Mouse (Mus musculus) kidney, postnatal 0 days (tissue): ENCODE measurements around the gene Ppp2r3a. TPM values are rescaled to one million over a fixed set of nuclear protein-coding genes. Genes with fewer than 3 reads are reported as not detected.

Source experiments
- ATAC-seq: fragments of 200-750 bp; cut with Nextera tagmentation; replicated peaks from 2 replicates; pipeline ENCODE4 v1.8.0; 2017; ENCODE audit warnings: low read depth, moderate number of reproducible peaks, moderate TSS enrichment, moderate library complexity; ENCODE audit not compliant: low FRiP score
- DNase-seq: peaks from one replicate; pipeline ENCODE4 v3.0.0-alpha.2; 2016; ENCODE audit warnings: low spot score
- H3K27ac ChIP-seq: fragments of 300-500 bp; sonication (generic); 2 replicates; pipeline ENCODE4 v1.5.1; 2014; ENCODE audit warnings: mild to moderate bottlenecking
- H3K27me3 ChIP-seq: fragments of 300-500 bp; sonication (generic); 2 replicates; pipeline ENCODE4 v1.6.1; 2014; ENCODE audit warnings: low read length, mixed read lengths; ENCODE audit not compliant: insufficient read depth
- H3K36me3 ChIP-seq: fragments of 300-500 bp; sonication (generic); 2 replicates; pipeline ENCODE4 v1.6.1; 2014; ENCODE audit warnings: low read length, mixed read lengths; ENCODE audit not compliant: insufficient read depth
- H3K4me1 ChIP-seq: fragments of 300-500 bp; sonication (generic); replicated peaks from 2 replicates; pipeline ENCODE4 v1.6.1; 2014; ENCODE audit warnings: antibody characterized with exemption, low read length, mixed read lengths; ENCODE audit not compliant: insufficient read depth
- H3K4me2 ChIP-seq: fragments of 300-500 bp; sonication (generic); 2 replicates; pipeline ENCODE4 v1.6.1; 2014; ENCODE audit warnings: mild to moderate bottlenecking, low read length, moderate library complexity, mixed read lengths
- H3K4me3 ChIP-seq: fragments of 300-500 bp; sonication (generic); replicated peaks from 2 replicates; pipeline ENCODE4 v1.5.1; 2014; ENCODE audit warnings: low read depth, low read length
- H3K9ac ChIP-seq: fragments of 300-500 bp; sonication (generic); 2 replicates; pipeline ENCODE4 v1.6.1; 2014; ENCODE audit warnings: low read depth, low read length
- H3K9me3 ChIP-seq: fragments of 300-500 bp; sonication (generic); replicated peaks from 2 replicates; pipeline ENCODE4 v1.6.1; 2016; ENCODE audit warnings: low read length, inconsistent platforms, mixed read lengths
- CTCF ChIP-seq: IDR thresholded peaks from 2 replicates; pipeline ENCODE4 v1.5.1; 2016; ENCODE audit warnings: antibody characterized with exemption, low read depth, mild to moderate bottlenecking, moderate library complexity
- WGBS: fragments of 180-500 bp; shearing (Covaris S2); extraction: QIAGEN DNeasy Blood & Tissue Kit; methylation state at CpG from one replicate; pipeline ENCODE4 v1.1.7; 2014; 5-methylcytosine and 5-hydroxymethylcytosine counted together
- polyA plus RNA-seq: library from polyadenylated mRNA; unstranded; fragments of >200 nt; fragmentation: Nextera tagmentation; extraction: Ambion mirVana; gene quantifications from 2 replicates; pipeline ENCODE4 v1.2.1, GENCODE M21; 2015

Gene Ppp2r3a
- polyA plus RNA-seq, 1 experiment from 2014 or later = 15.3 TPM

DNA sequence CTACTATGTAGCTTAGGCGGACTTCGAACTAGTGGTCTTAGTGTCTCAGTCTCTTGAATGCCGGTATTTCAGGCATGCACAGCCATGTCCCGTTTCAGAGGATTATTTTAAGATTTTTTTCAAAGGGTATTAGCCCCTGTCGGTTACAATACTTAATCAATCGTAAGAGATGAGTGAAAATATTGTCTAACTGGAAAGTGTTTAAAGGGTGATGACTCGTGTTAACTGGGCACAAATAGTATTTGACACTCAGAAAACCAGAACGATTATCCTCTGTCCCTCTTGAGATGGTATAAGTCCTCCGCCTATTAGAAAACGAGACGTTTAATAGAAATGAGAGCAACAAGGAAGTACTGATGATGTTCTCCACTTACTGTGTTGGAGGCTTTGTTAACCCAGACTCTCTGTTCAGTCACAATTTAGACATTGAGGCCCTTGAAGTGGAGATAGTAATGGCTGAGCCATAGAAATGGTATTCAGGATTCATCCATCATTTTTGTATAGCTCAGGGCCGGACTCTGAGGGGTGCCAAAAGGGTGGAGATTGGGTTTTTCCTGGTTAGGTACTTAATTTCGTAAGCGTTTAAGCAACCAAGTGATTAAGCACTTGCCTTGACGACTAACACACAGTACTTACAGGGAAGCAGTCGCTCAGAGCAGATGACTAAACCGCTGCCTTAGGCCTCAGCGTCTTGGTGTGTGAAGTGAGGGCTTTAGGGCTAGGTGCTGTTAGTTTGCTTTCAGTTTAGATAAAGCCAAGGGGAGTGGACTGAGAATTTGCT lies 175.3 kb downstream of the Ppp2r3a start:
- Histone ChIP-seq H3K9ac (peak overlapping the region; percentile 91), H3K4me2 (peak overlapping the region; percentile 82), H3K27ac (peak overlapping the region; percentile 60), H3K4me1 (peaks cover 18% of the 10 kb centered on the region), H3K27me3 (no peaks in the 10 kb centered on the region), H3K9me3 (no peaks in the 10 kb centered on the region), H3K4me3 (peak overlapping the region; percentile 80), H3K36me3 (no peaks in the 10 kb centered on the region)
- no peak for TF ChIP-seq CTCF
- DNase-seq (peak; percentile 31), ATAC-seq (no peak)
- under 1% methylated on average over 18 of the region's 18 CpGs for WGBS

DNA sequence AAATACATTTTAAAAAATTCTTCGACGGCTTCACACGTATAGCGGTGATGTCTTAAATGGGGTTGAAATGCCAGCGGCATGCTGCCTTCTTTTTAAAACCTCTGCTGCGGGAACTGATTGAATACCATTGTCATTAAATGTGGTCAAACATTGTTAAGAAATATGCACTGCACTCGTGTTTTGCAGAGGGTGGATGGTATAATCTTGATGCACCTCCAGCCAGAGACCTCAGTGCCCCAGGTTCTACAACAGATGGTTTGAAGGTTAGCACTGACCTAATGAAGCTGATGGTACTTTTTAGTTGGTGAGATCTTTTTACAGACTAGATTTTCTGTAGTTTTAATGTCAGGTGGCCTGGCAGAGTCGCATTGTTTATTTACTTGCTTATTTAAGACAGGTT lies 175.9 kb downstream of the Ppp2r3a start:
- TF ChIP-seq CTCF = no peak
- under 1% methylated on average over 8 of the region's 8 CpGs for WGBS
- H3K4me2 ChIP-seq = peak overlapping the region; percentile 82
- peak overlapping the region; percentile 99 for H3K27ac ChIP-seq
- DNase-seq = no peak
- no peak for ATAC-seq
- H3K9me3 ChIP-seq = no peaks in the 10 kb centered on the region
- peaks cover 18% of the 10 kb centered on the region for H3K4me1 ChIP-seq
- H3K36me3 ChIP-seq = no peaks in the 10 kb centered on the region
- H3K27me3 ChIP-seq = no peaks in the 10 kb centered on the region
- peak overlapping the region; percentile 91 for H3K9ac ChIP-seq
- peak overlapping the region; percentile 80 for H3K4me3 ChIP-seq

DNA sequence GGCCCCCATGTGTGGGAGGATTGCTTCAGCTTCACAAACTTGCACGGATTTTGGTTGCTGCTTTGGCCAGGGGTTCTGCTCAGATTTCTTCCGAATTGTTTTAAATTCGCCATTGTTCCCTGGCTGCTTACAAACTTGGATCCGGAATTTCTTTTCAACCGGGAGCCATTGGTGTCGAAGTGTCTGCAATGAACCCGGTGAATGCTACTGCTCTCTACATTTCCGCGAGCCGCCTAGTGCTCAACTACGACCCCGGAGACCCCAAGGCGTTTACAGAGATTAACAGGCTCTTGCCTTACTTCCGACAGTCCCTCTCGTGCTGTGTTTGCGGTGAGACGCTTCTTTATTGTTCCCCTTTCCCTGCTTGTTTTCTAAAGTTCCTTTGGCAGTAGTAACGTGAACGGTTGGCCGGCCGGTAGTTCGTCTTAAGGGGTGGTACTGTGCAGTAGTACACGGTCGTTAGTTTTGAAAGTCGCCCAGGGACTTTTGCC lies 176.5 kb downstream of the Ppp2r3a start:
- peak; percentile 67 for DNase-seq
- Histone ChIP-seq H3K4me3 (peak overlapping the region; percentile 80), H3K9me3 (no peaks in the 10 kb centered on the region), H3K4me2 (peak overlapping the region; percentile 82), H3K27me3 (no peaks in the 10 kb centered on the region), H3K27ac (peak overlapping the region; percentile 99), H3K36me3 (no peaks in the 10 kb centered on the region), H3K4me1 (peaks cover 18% of the 10 kb centered on the region), H3K9ac (peak overlapping the region; percentile 91)
- TF ChIP-seq CTCF = no peak
- no peak for ATAC-seq
- WGBS = under 1% methylated on average over 25 of the region's 25 CpGs

DNA sequence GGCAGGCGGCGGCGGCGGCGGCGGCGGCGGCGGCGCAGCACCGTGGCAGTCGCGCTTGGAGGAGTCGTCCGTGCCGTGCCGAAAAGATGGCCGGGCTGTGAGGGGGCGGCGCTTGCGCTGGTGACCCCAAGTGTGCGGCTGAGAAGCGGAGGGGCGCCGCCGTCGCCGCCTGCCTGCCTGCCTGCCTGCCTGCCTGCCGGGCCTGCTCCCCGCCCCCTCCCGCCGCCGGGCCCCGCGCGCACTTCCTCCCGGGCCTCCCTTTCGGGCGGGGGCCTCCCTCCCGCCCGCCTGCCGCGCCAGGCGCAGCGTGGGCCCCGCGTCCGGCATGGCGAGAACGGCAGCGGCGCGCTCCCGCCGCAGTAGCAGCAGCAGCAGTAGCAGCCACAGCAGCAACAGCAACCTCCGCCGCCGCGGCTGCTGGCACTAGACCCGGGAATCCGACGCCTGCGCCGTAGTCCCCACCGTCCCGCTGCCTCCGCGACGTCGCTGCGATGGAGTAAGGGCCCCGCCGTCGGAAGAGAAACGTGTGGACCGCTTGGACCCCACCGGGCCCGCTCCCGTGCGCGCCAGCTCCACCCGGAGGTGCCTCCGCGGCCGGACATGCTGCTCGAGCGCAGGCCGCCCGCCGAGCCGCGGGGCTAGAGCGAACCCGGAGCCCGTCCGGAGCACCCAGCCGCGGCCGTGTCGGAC lies 177.1 kb downstream of the Ppp2r3a start:
- ATAC-seq (peak; percentile 72), DNase-seq (peak; percentile 83)
- no peak for TF ChIP-seq CTCF
- H3K27me3 ChIP-seq = no peaks in the 10 kb centered on the region
- H3K27ac ChIP-seq = peak overlapping the region; percentile 99
- H3K36me3 ChIP-seq = no peaks in the 10 kb centered on the region
- H3K9me3 ChIP-seq = no peaks in the 10 kb centered on the region
- H3K4me2 ChIP-seq = peak overlapping the region; percentile 82
- WGBS = under 1% methylated on average over 83 of the region's 100 CpGs
- peak overlapping the region; percentile 80 for H3K4me3 ChIP-seq
- peaks cover 17% of the 10 kb centered on the region for H3K4me1 ChIP-seq
- H3K9ac ChIP-seq = peak overlapping the region; percentile 91

DNA sequence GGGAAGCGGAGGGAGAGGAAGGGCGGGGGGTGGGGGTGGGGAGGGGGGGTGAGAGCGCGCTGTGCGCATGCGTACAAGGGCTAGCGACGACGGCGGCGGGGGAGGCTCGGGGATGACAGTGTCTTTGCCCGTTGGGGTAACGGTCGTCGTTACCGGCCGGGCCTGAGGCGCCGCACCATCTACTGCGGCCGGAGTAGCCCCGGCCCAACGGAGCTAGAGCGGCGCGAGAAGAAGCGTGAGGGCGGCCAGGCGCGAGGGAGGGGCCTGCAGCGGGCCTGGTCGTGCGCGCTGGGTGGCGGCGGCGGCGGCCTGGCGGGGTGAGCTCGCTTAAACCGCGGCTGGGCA lies 177.6 kb downstream of the Ppp2r3a start, which contains the start of gene Msl2:
TSS of gene Msl2 (plus strand) at position 115 of the 345 bp plus-strand sequence.
- no peak for DNase-seq
- peaks cover 13% of the 10 kb centered on the region for H3K4me1 ChIP-seq
- peak within 1 kb of the TSS; percentile 80 for H3K4me3 ChIP-seq
- peak within 1 kb of the TSS; percentile 99 for H3K27ac ChIP-seq
- under 1% methylated on average over 40 of the region's 43 CpGs for WGBS
- H3K27me3 ChIP-seq = no peaks in the 10 kb centered on the region
- H3K4me2 ChIP-seq = peak within 1 kb of the TSS; percentile 82
- peak within 1 kb of the TSS; percentile 91 for H3K9ac ChIP-seq
- TF ChIP-seq CTCF = no peak
- no peaks in the 10 kb centered on the region for H3K9me3 ChIP-seq
- ATAC-seq = peak; percentile 58
- no peaks in the 10 kb centered on the region for H3K36me3 ChIP-seq

DNA sequence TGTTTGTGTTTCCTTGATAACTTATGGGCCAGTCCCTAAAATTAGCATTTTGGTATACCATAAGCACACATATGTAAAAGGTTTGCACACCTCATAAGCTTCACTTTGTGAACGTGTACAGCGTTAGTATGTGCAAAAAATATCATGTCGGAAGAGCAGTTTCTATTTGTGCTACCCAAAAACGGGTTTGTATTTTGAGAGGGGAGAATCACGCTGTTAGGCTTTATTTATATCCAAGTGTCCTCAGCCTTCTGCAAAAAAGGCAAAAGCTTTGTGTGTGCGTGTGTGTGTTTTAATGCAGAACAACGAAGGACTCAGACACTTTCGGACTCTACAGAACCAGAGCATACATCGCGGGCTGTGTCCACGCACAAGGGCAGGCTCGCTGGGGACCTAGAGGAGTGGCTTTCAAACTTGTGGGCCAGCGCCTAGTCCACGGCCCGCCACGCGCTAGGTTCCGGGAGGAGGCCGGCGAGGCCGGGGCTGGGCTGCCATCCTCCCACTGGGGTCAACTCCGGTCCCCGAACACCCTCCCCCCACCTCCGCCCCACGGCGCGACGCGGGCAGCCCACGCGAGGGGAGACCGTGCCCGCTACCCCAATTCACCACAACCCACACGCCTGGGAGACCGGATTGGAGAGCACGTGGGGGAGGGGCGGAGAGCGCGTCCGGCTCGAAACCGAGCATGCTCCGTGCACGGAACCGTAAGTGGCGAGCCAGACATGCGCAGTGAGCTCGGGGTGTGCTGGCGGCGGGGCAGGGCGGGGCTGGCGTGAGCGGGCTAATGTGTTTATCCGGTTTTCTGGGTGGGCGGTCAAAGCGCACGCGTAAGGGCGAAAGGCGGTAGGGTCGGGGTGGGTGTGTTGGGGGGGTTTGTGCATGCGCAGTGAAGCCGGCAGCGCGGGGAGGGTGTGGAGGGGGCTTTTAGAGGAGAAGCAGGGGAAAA lies 178.3 kb downstream of the Ppp2r3a start:
- peak overlapping the region; percentile 91 for H3K9ac ChIP-seq
- DNase-seq = peak; percentile 99
- no peaks in the 10 kb centered on the region for H3K36me3 ChIP-seq
- no peak for TF ChIP-seq CTCF
- H3K4me1 ChIP-seq = peaks cover 7% of the 10 kb centered on the region
- ATAC-seq = peak; percentile 95
- no peaks in the 10 kb centered on the region for H3K27me3 ChIP-seq
- H3K4me2 ChIP-seq = peak overlapping the region; percentile 66
- H3K27ac ChIP-seq = peak overlapping the region; percentile 99
- 2% methylated on average over 56 of the region's 65 CpGs for WGBS
- H3K9me3 ChIP-seq = no peaks in the 10 kb centered on the region
- peak overlapping the region; percentile 80 for H3K4me3 ChIP-seq
